Mouse (Mus musculus): ENCODE data around the gene Ydjc. TPM values are rescaled to one million over a fixed set of nuclear protein-coding genes. Genes with fewer than 3 reads are reported as not detected.

The Ydjc gene
- 33.5 and 34.2 TPM in 2 replicates for polyA plus RNA-seq (2014; fragmentation: Nextera tagmentation; extraction: Ambion mirVana)

GRCm38 (mm10) chr16:17144339-17144738 is at the start of gene Ydjc:
TSS of gene Ydjc (plus strand) at chr16:17144621.
- Histone ChIP-seq H3K27me3 (replicated peaks; ENCODE audit: control insufficient read depth, insufficient read depth, low read length) (no peaks in the 10 kb centered on the region), H3K36me3 (ENCODE audit: control insufficient read depth, insufficient read depth, low read length) (no peaks in the 10 kb centered on the region), H3K4me2 (no peak within 1 kb of the TSS), H3K4me1 (replicated peaks; ENCODE audit: control insufficient read depth, insufficient read depth, low read length) (peaks cover 10% of the 10 kb centered on the region), H3K9ac (ENCODE audit: low read depth, low read length) (no peak within 1 kb of the TSS), H3K9me3 (ENCODE audit: control insufficient read depth, low read length) (no peaks in the 10 kb centered on the region), H3K27ac (ENCODE audit: low read depth, low read length) (no peak within 1 kb of the TSS), H3K4me3 (ENCODE audit: low read depth, low read length) (no peak within 1 kb of the TSS)
- ATAC-seq (replicated peaks; ENCODE audit: low FRiP score) (0 out of 2 replicates have a peak, but pooled peaks have one; percentile 39), DNase-seq (ENCODE audit: low spot score) (peak; percentile 44)
- WGBS = 26% methylated on average over 7 of the region's 7 CpGs

- Histone ChIP-seq H3K4me1 (replicated peaks; ENCODE audit: control insufficient read depth, insufficient read depth, low read length) (no peaks in the 10 kb centered on the region), H3K9me3 (ENCODE audit: control insufficient read depth, low read length) (no peaks in the 10 kb centered on the region), H3K27ac (ENCODE audit: low read depth, low read length) (no peak overlapping the region), H3K36me3 (ENCODE audit: control insufficient read depth, insufficient read depth, low read length) (peaks cover 51% of the 10 kb centered on the region), H3K4me3 (ENCODE audit: low read depth, low read length) (no peak overlapping the region), H3K4me2 (no peak overlapping the region), H3K27me3 (replicated peaks; ENCODE audit: control insufficient read depth, insufficient read depth, low read length) (no peaks in the 10 kb centered on the region), H3K9ac (ENCODE audit: low read depth, low read length) (no peak overlapping the region)
- DNase-seq (ENCODE audit: low spot score) (no peak), ATAC-seq (replicated peaks; ENCODE audit: low FRiP score) (no peak)
- 84% methylated on average over 3 of the region's 3 CpGs for WGBS
These were observed 47.5 kb upstream of the Ydjc start for GRCm38 (mm10) chr16:17096938-17097337.

- H3K27me3 ChIP-seq (replicated peaks; ENCODE audit: control insufficient read depth, insufficient read depth, low read length) = no peaks in the 10 kb centered on the region
- peaks cover 38% of the 10 kb centered on the region for H3K36me3 ChIP-seq (ENCODE audit: control insufficient read depth, insufficient read depth, low read length)
- H3K9ac ChIP-seq (ENCODE audit: low read depth, low read length) = no peak overlapping the region
- DNase-seq (ENCODE audit: low spot score) (no peak), ATAC-seq (replicated peaks; ENCODE audit: low FRiP score) (no peak)
- H3K9me3 ChIP-seq (ENCODE audit: control insufficient read depth, low read length) = no peaks in the 10 kb centered on the region
- H3K4me3 ChIP-seq (ENCODE audit: low read depth, low read length) = no peak overlapping the region
- no peak overlapping the region for H3K27ac ChIP-seq (ENCODE audit: low read depth, low read length)
- H3K4me1 ChIP-seq (replicated peaks; ENCODE audit: control insufficient read depth, insufficient read depth, low read length) = no peaks in the 10 kb centered on the region
- no peak overlapping the region for H3K4me2 ChIP-seq
- 82% methylated on average over 7 of the region's 7 CpGs for WGBS
These were observed 41.7 kb upstream of the Ydjc start for GRCm38 (mm10) chr16:17102630-17103220.

- Histone ChIP-seq H3K27ac (ENCODE audit: low read depth, low read length) (no peak overlapping the region), H3K4me1 (replicated peaks; ENCODE audit: control insufficient read depth, insufficient read depth, low read length) (peaks cover 1% of the 10 kb centered on the region; the same call in 1 of the 2 replicates), H3K4me2 (no peak overlapping the region), H3K9me3 (ENCODE audit: control insufficient read depth, low read length) (no peaks in the 10 kb centered on the region), H3K9ac (ENCODE audit: low read depth, low read length) (no peak overlapping the region), H3K4me3 (ENCODE audit: low read depth, low read length) (no peak overlapping the region), H3K27me3 (replicated peaks; ENCODE audit: control insufficient read depth, insufficient read depth, low read length) (no peaks in the 10 kb centered on the region), H3K36me3 (ENCODE audit: control insufficient read depth, insufficient read depth, low read length) (peaks cover 33% of the 10 kb centered on the region)
- ATAC-seq (replicated peaks; ENCODE audit: low FRiP score) (no peak), DNase-seq (ENCODE audit: low spot score) (no peak)
- 88% methylated on average over 4 of the region's 4 CpGs for WGBS
These were observed 39.8 kb upstream of the Ydjc start for GRCm38 (mm10) chr16:17104600-17104999.

- peak; percentile 88 for ATAC-seq (replicated peaks; ENCODE audit: low FRiP score)
- Histone ChIP-seq H3K27ac (ENCODE audit: low read depth, low read length) (peak within 1 kb of the TSS; percentile 28; the same call in 1 of the 2 replicates), H3K27me3 (replicated peaks; ENCODE audit: control insufficient read depth, insufficient read depth, low read length) (no peaks in the 10 kb centered on the region), H3K4me1 (replicated peaks; ENCODE audit: control insufficient read depth, insufficient read depth, low read length) (peaks cover 9% of the 10 kb centered on the region), H3K9ac (ENCODE audit: low read depth, low read length) (peak within 1 kb of the TSS; percentile 55), H3K36me3 (ENCODE audit: control insufficient read depth, insufficient read depth, low read length) (peaks cover 16% of the 10 kb centered on the region), H3K4me2 (peak within 1 kb of the TSS; percentile 73), H3K4me3 (ENCODE audit: low read depth, low read length) (peak within 1 kb of the TSS; percentile 65), H3K9me3 (ENCODE audit: control insufficient read depth, low read length) (no peaks in the 10 kb centered on the region)
- peak; percentile 76 for DNase-seq (ENCODE audit: low spot score)
- 7% methylated on average over 38 of the region's 38 CpGs for WGBS
These were observed 33.4 kb upstream of the Ydjc start, which contains the start of gene Ppil2 for GRCm38 (mm10) chr16:17110771-17111743. TSS of gene Ppil2 (minus strand) at chr16:17111257.

GRCm38 (mm10) chr16:17117309-17117799 is 27.1 kb upstream of the Ydjc start:
- no peak overlapping the region for H3K4me2 ChIP-seq
- no peak for ATAC-seq (replicated peaks; ENCODE audit: low FRiP score)
- WGBS = 78% methylated on average over 5 of the region's 5 CpGs

GRCm38 (mm10) chr16:17121569-17121968 is 22.9 kb upstream of the Ydjc start:
- no peak overlapping the region for H3K4me2 ChIP-seq
- ATAC-seq (replicated peaks; ENCODE audit: low FRiP score) (no peak), DNase-seq (ENCODE audit: low spot score) (no peak)
- H3K9me3 ChIP-seq (ENCODE audit: control insufficient read depth, low read length) = no peaks in the 10 kb centered on the region
- no peak overlapping the region for H3K9ac ChIP-seq (ENCODE audit: low read depth, low read length)
- H3K4me3 ChIP-seq (ENCODE audit: low read depth, low read length) = no peak overlapping the region
- H3K27ac ChIP-seq (ENCODE audit: low read depth, low read length) = no peak overlapping the region
- H3K4me1 ChIP-seq (replicated peaks; ENCODE audit: control insufficient read depth, insufficient read depth, low read length) = peaks cover 13% of the 10 kb centered on the region
- H3K27me3 ChIP-seq (replicated peaks; ENCODE audit: control insufficient read depth, insufficient read depth, low read length) = no peaks in the 10 kb centered on the region
- WGBS = 75% methylated on average over 14 of the region's 14 CpGs
- peaks cover 22% of the 10 kb centered on the region for H3K36me3 ChIP-seq (ENCODE audit: control insufficient read depth, insufficient read depth, low read length)

More at GRCm38 (mm10) chr16:17117309-17117799, 27.1 kb upstream of the Ydjc start:
- no peaks in the 10 kb centered on the region for H3K9me3 ChIP-seq (ENCODE audit: control insufficient read depth, low read length)
- H3K27ac ChIP-seq (ENCODE audit: low read depth, low read length) = no peak overlapping the region
- DNase-seq (ENCODE audit: low spot score) = no peak
- no peaks in the 10 kb centered on the region for H3K27me3 ChIP-seq (replicated peaks; ENCODE audit: control insufficient read depth, insufficient read depth, low read length)
- no peak overlapping the region for H3K4me3 ChIP-seq (ENCODE audit: low read depth, low read length)
- peaks cover 26% of the 10 kb centered on the region for H3K36me3 ChIP-seq (ENCODE audit: control insufficient read depth, insufficient read depth, low read length)
- H3K9ac ChIP-seq (ENCODE audit: low read depth, low read length) = no peak overlapping the region
- H3K4me1 ChIP-seq (replicated peaks; ENCODE audit: control insufficient read depth, insufficient read depth, low read length) = 0 out of 2 replicates have a peak, but pooled peaks cover 2% of the 10 kb centered on the region

GRCm38 (mm10) chr16:17124119-17124870 is 20.1 kb upstream of the Ydjc start:
- Histone ChIP-seq H3K4me2 (peak overlapping the region; percentile 86), H3K27me3 (replicated peaks; ENCODE audit: control insufficient read depth, insufficient read depth, low read length) (no peaks in the 10 kb centered on the region), H3K9me3 (ENCODE audit: control insufficient read depth, low read length) (no peaks in the 10 kb centered on the region), H3K36me3 (ENCODE audit: control insufficient read depth, insufficient read depth, low read length) (peaks cover 20% of the 10 kb centered on the region), H3K27ac (ENCODE audit: low read depth, low read length) (peak overlapping the region; percentile 65), H3K9ac (ENCODE audit: low read depth, low read length) (peak overlapping the region; percentile 80), H3K4me3 (ENCODE audit: low read depth, low read length) (peak overlapping the region; percentile 69), H3K4me1 (replicated peaks; ENCODE audit: control insufficient read depth, insufficient read depth, low read length) (peaks cover 13% of the 10 kb centered on the region)
- ATAC-seq (replicated peaks; ENCODE audit: low FRiP score) (peak; percentile 28), DNase-seq (ENCODE audit: low spot score) (peak; percentile 64)
- 6% methylated on average over 22 of the region's 22 CpGs for WGBS
